Mouse (Mus musculus) CH12.LX (cell line): Measurements from ENCODE around the gene Tagln3.

Experiments
- BHLHE40 ChIP-seq: IDR thresholded peaks from 2 replicates; pipeline ENCODE4 v1.6.1; 2011; ENCODE audit warnings: mild to moderate bottlenecking, low read depth, low read length, improper control_type of control experiment
- CHD2 ChIP-seq: IDR thresholded peaks from 2 replicates; pipeline ENCODE4 v1.6.1; 2011; ENCODE audit warnings: low read length, improper control_type of control experiment
- CTCF ChIP-seq, 2 experiments: IDR thresholded peaks in 1 of 2; conservative IDR thresholded peaks in 1 of 2; 2 replicates each; pipeline ENCODE4 v1.5.1; 2011 to 2012; ENCODE audit warnings: low read depth in 2 of 2, low read length in 2 of 2, improper control_type of control experiment in 1 of 2, inconsistent platforms in 1 of 2, mild to moderate bottlenecking in 1 of 2, moderate library complexity in 1 of 2
- E2F4 ChIP-seq: IDR thresholded peaks from 2 replicates; pipeline ENCODE4 v1.6.1; 2011; ENCODE audit warnings: low read depth, low read length, improper control_type of control experiment; ENCODE audit not compliant: insufficient replicate concordance
- POLR2A ChIP-seq: IDR thresholded peaks from 2 replicates; pipeline ENCODE4 v1.6.1; 2011; ENCODE audit warnings: low read depth, mild to moderate bottlenecking, improper control_type of control experiment, low read length
- SIN3A ChIP-seq: IDR thresholded peaks from 2 replicates; pipeline ENCODE4 v1.6.1; 2012; ENCODE audit warnings: low read length, improper control_type of control experiment, inconsistent platforms

DNA sequence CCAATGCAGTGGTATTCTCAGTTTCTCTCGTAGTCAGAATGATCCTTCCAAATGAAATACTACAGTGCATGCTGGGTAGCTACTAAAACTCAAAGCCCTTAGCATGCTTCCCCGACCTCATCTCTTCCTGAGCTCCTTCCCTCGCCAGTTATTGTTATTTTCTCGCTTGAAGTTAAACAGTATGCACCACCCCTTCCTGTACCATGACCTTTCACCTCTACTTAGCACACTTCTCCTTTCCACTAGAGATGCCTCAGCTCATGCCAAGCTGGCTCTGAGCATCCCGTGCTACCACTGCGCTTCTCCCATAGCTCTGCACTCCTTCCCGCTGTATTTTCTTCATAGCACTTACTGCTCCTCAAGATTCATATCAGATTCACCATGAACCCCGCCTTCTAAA, 13.5 kb upstream of the Tagln3 start:
- TF ChIP-seq CTCF (conservative IDR thresholded peaks at IDR 0.05 in 1 of 2, IDR thresholded peaks at IDR 0.05 in 1 of 2; ENCODE audit: low read depth in 2 of 2, low read length in 2 of 2) = no peak
- no peak for TF ChIP-seq E2F4
- TF ChIP-seq SIN3A = no peak
- no peak for TF ChIP-seq POLR2A
- no peak for TF ChIP-seq BHLHE40
- TF ChIP-seq CHD2 = no peak
